Mouse (Mus musculus): ENCODE results near the gene Vmn1r48.

- TF ChIP-seq CTCF (conservative IDR thresholded peaks at IDR 0.05; ENCODE audit: low read length), result no peak
- no peak for TF ChIP-seq NANOG (IDR thresholded peaks at IDR 0.05; ENCODE audit: borderline replicate concordance, low read length)
Measured at GRCm38 (mm10) chr6:89985989-89986388, 50.7 kb downstream of the Vmn1r48 start.
